Mouse (Mus musculus): Measurements from ENCODE around the gene Siah1a.

GRCm38 (mm10) chr8:86768499-86768898 is 22.8 kb upstream of the Siah1a start:
- TF ChIP-seq CTCF (IDR thresholded peaks at IDR 0.05; ENCODE audit: borderline replicate concordance, control insufficient read depth, extremely low read depth, insufficient read depth, low read length, poor library complexity), result no peak
- no peak for TF ChIP-seq POLR2A (IDR thresholded peaks at IDR 0.05; ENCODE audit: control insufficient read depth, extremely low read depth, insufficient read depth, low read length, poor library complexity)
